Mouse (Mus musculus) erythroblast, embryonic 14.5 days (primary cell): Measurements from ENCODE around the gene Tpcn1. TPM values are rescaled to one million over a fixed set of nuclear protein-coding genes. Genes with fewer than 3 reads are reported as not detected.

Experiments used
- H3K27me3 ChIP-seq: 2 replicates; pipeline ENCODE4 v1.6.1; 2012; ENCODE audit warnings: inconsistent platforms; ENCODE audit not compliant: control insufficient read depth
- H3K36me3 ChIP-seq: 2 replicates; pipeline ENCODE4 v1.6.1; 2012; ENCODE audit warnings: mild to moderate bottlenecking, inconsistent platforms; ENCODE audit not compliant: control insufficient read depth
- H3K4me1 ChIP-seq: 2 replicates; pipeline ENCODE4 v1.6.1; 2012; ENCODE audit warnings: inconsistent platforms; ENCODE audit not compliant: control insufficient read depth
- H3K4me3 ChIP-seq: replicated peaks from 2 replicates; pipeline ENCODE3; 2012; ENCODE audit warnings: moderate library complexity, mild to moderate bottlenecking, inconsistent platforms
- H3K9me3 ChIP-seq: 2 replicates; pipeline ENCODE4 v1.6.1; 2012; ENCODE audit warnings: low read length, inconsistent platforms, mixed read lengths; ENCODE audit not compliant: control insufficient read depth
- GATA1 ChIP-seq: IDR thresholded peaks from 2 replicates; pipeline ENCODE4 v1.6.1; 2012; ENCODE audit warnings: low read length, inconsistent platforms, mixed read lengths
- TAL1 ChIP-seq: IDR thresholded peaks from 3 replicates; pipeline ENCODE4 v1.6.1; 2012; ENCODE audit warnings: low read length, inconsistent platforms, mixed read lengths
- polyA plus RNA-seq: library from polyadenylated mRNA; stranded (reverse); fragments of >175 nt; gene quantifications from 2 replicates; pipeline ENCODE4 v1.2.3, GENCODE M21; 2012

Gene Tpcn1
- polyA plus RNA-seq, 1 experiment, result 30.3 TPM

GRCm38 (mm10) chr5:120612442-120612821 lies 24.0 kb upstream of the Tpcn1 start, which contains the start of the genes Rita1 and Ddx54:
TSS of gene Rita1 (minus strand) at chr5:120612589.
TSS of gene Ddx54 (plus strand) at chr5:120612739.
- Histone ChIP-seq H3K9me3 (peaks cover 7% of the 10 kb centered on the region), H3K4me3 (peak within 1 kb of the TSS; percentile 72), H3K4me1 (peaks cover 42% of the 10 kb centered on the region), H3K36me3 (peaks cover 46% of the 10 kb centered on the region), H3K27me3 (no peaks in the 10 kb centered on the region)
- TF ChIP-seq TAL1 (no peak), GATA1 (no peak)

DNA sequence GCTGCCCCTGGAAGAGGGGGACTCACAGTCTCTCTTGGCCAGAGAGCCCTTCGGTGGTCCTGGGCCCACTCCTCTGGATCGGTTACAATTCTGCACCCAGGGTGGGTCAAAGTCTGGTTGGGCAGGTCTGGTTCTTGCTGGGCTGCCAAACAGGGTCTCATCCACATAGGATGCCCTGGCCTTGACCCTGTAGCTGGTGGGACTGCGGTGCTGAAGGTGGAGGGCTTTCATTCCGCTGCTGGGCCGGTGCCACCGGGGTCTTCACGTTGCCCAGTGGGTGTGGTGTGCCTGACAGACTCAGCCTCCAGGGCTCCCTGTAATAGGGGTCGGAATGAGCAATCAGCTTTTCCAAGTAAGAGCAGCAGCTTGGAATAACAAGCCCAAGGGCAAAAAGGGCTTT lies 22.9 kb upstream of the Tpcn1 start:
- H3K36me3 ChIP-seq, result peaks cover 36% of the 10 kb centered on the region
- H3K4me1 ChIP-seq, result peaks cover 45% of the 10 kb centered on the region
- H3K9me3 ChIP-seq, result peaks cover 7% of the 10 kb centered on the region
- TF ChIP-seq GATA1, result no peak
- no peak for TF ChIP-seq TAL1
- H3K4me3 ChIP-seq, result peak overlapping the region; percentile 72
- H3K27me3 ChIP-seq, result no peaks in the 10 kb centered on the region

DNA sequence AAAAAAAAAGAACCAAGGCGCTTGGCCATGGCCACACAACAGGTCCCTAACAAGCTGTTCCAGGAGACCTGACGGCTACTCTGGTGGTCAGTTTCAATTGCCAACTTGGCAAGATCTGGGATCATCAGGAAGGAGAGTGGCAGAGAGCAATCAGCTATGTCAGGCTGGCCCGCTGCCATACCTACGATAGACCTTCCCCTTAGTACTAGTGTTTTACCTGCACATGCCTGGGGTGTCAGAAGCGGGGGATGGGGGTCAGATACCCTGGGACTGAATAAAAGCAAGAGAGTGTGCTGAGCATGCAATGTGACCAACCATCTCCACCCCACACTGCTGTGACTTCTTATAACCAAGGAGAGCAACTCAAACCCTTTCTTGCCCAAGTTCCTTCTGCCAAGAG lies 22.4 kb upstream of the Tpcn1 start:
- TF ChIP-seq GATA1, result no peak
- TF ChIP-seq TAL1, result no peak
- Histone ChIP-seq H3K27me3 (no peaks in the 10 kb centered on the region), H3K4me3 (no peak overlapping the region), H3K36me3 (peaks cover 31% of the 10 kb centered on the region), H3K9me3 (peaks cover 3% of the 10 kb centered on the region), H3K4me1 (peaks cover 49% of the 10 kb centered on the region)

GRCm38 (mm10) chr5:120609246-120609775 lies 20.8 kb upstream of the Tpcn1 start:
- no peaks in the 10 kb centered on the region for H3K27me3 ChIP-seq
- H3K4me1 ChIP-seq, result peaks cover 58% of the 10 kb centered on the region
- TF ChIP-seq TAL1, result no peak
- TF ChIP-seq GATA1, result no peak
- peaks cover 22% of the 10 kb centered on the region for H3K36me3 ChIP-seq
- no peaks in the 10 kb centered on the region for H3K9me3 ChIP-seq
- H3K4me3 ChIP-seq, result no peak overlapping the region

- Histone ChIP-seq H3K4me1 (peaks cover 48% of the 10 kb centered on the region), H3K9me3 (no peaks in the 10 kb centered on the region), H3K36me3 (peaks cover 22% of the 10 kb centered on the region), H3K4me3 (no peak overlapping the region), H3K27me3 (no peaks in the 10 kb centered on the region)
- TF ChIP-seq GATA1 (no peak), TAL1 (no peak)
These were observed 18.9 kb upstream of the Tpcn1 start for GRCm38 (mm10) chr5:120607335-120607734.

DNA sequence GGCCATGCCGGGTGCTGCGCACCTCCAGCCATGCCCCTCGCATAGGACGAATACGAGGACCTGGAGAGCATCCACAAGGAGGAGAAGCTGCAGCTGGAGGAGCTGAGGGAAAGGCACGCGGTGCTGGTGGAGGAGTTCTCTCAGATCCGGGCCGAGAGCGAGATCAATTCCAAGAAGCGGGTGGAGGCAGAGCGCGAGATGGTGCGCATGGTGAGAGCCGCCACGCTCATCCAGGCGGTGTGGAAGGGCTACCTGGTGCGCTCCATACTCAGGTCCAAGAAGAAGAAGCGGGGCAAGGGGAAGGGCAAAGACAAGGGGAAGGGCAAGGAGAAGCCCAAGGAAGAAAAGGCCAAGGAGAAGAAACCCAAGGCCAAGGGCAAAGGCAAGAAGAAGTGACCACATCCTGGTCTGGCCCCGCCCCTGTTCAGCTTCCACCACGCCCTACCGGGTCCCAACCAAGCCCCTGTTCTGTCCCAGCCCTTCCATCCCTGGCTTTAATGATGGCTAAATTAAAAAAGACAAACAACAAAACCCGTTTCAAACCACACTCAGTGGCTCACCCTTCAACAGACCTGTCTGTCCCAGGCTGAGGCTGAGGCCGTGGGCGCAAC lies 18.2 kb upstream of the Tpcn1 start:
- Histone ChIP-seq H3K27me3 (no peaks in the 10 kb centered on the region), H3K9me3 (no peaks in the 10 kb centered on the region), H3K36me3 (peaks cover 22% of the 10 kb centered on the region), H3K4me1 (peaks cover 45% of the 10 kb centered on the region), H3K4me3 (no peak overlapping the region)
- no peak for TF ChIP-seq TAL1

- no peak for TF ChIP-seq TAL1
- TF ChIP-seq GATA1, result no peak
- peaks cover 46% of the 10 kb centered on the region for H3K4me1 ChIP-seq
- no peaks in the 10 kb centered on the region; the same call in 1 of the 2 replicates for H3K9me3 ChIP-seq
- no peaks in the 10 kb centered on the region for H3K27me3 ChIP-seq
- peaks cover 24% of the 10 kb centered on the region for H3K36me3 ChIP-seq
- peak overlapping the region; percentile 52 for H3K4me3 ChIP-seq
These were observed 17.2 kb upstream of the Tpcn1 start for GRCm38 (mm10) chr5:120605688-120606087.

GRCm38 (mm10) chr5:120605241-120605661 lies 16.8 kb upstream of the Tpcn1 start:
- Histone ChIP-seq H3K9me3 (no peaks in the 10 kb centered on the region; the same call in 1 of the 2 replicates), H3K4me1 (peaks cover 50% of the 10 kb centered on the region), H3K36me3 (peaks cover 24% of the 10 kb centered on the region)

GRCm38 (mm10) chr5:120604839-120605238 lies 16.4 kb upstream of the Tpcn1 start:
- peaks cover 54% of the 10 kb centered on the region for H3K4me1 ChIP-seq
- H3K9me3 ChIP-seq, result no peaks in the 10 kb centered on the region; the same call in 1 of the 2 replicates
- H3K36me3 ChIP-seq, result peaks cover 20% of the 10 kb centered on the region
- no peak for TF ChIP-seq GATA1
- TF ChIP-seq TAL1, result no peak
- H3K4me3 ChIP-seq, result peak overlapping the region; percentile 52
- no peaks in the 10 kb centered on the region for H3K27me3 ChIP-seq

More at GRCm38 (mm10) chr5:120605241-120605661, 16.8 kb upstream of the Tpcn1 start:
- H3K4me3 ChIP-seq, result peak overlapping the region; percentile 52
- no peaks in the 10 kb centered on the region for H3K27me3 ChIP-seq
- TF ChIP-seq GATA1, result no peak
- no peak for TF ChIP-seq TAL1
